In the genomic region with DNA sequence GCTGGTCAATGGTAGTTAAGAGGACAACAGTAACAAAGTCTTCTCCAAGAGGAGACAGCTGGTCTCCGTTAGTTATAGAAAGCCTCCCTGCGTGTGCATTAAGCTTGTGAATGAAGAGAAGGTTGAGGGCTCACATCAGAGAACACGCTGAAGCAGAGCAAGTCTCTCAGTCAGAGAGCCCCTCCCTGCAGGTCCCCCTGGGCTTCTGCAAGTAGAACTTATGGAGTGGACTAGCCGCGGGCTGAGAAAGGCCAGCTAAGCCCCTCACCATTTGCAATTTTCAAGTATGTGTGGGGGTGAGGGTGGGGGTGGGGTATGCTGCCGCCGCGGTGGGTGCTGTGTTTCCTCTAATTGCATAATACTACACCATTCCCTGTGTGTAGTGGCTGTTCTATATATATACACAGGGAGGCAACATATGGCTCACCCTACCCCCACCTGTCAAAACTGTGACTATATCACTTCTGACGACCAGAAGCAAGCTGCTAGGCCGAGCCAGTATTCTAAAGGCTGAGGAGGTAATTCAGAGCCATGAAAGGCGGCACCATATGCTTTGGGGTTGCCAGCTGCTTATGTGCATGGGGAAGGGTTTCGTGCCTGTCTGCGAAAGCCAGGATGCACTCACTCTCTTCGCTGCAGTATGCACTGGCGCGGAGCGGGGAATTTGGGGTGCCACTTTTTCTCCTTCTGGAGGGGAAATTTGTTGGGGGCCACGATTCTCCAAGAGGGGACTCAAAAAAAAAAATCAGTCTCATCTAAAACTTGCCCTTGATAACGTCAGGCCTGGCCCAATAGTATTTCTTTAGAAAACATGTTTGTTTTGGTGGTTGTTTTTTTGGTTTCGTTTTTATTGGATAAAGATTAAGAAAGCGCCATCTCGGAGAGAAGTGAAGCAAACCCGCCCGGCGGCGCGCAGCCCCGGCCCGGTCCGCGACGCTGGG, we compare ENCODE assay signal across 8 mouse cellular contexts. TPM values are rescaled to one million over a fixed set of nuclear protein-coding genes. Genes with fewer than 3 reads are reported as not detected.
DNase-seq lines count a peak whose midpoint lies in the region; ATAC-seq and TF ChIP-seq lines count a peak whose summit lies in the region.

No protein-coding gene starts in this region.

- peak overlapping the region; percentile 45 for H3K4me3 ChIP-seq in thymus, adult 2 months (ENCODE audit: control insufficient read depth, insufficient read depth, low read length)
- peak overlapping the region; percentile 63 for H3K4me3 ChIP-seq in embryonic facial prominence, embryonic 15.5 days (replicated peaks)
- H3K4me3 ChIP-seq in intestine, embryonic 15.5 days (replicated peaks), result peak overlapping the region; percentile 62
- H3K4me3 ChIP-seq in liver, embryonic 11.5 days (ENCODE audit: low read depth, low read length), result peak overlapping the region; percentile 57

- peak overlapping the region; percentile 31 for H3K9ac ChIP-seq in embryonic facial prominence, embryonic 15.5 days
- H3K9ac ChIP-seq in intestine, embryonic 15.5 days, result peak overlapping the region; percentile 40
- H3K9ac ChIP-seq in liver, embryonic 11.5 days (ENCODE audit: low read depth, low read length), result no peak overlapping the region

- 74% methylated on average over 32 of the region's 32 CpGs for WGBS in thymus, adult 2 months
- WGBS in embryonic facial prominence, embryonic 15.5 days, result 7% methylated on average over 32 of the region's 32 CpGs
- 11% methylated on average over 32 of the region's 32 CpGs for WGBS in intestine, embryonic 15.5 days
- 12% methylated on average over 32 of the region's 32 CpGs for WGBS in liver, embryonic 11.5 days

- no peak for TF ChIP-seq POLR2A in thymus, adult 2 months (IDR thresholded peaks at IDR 0.05; ENCODE audit: control insufficient read depth, extremely low read depth, insufficient read depth, low read length, poor library complexity)

- H3K9me3 ChIP-seq in embryonic facial prominence, embryonic 15.5 days (replicated peaks), result no peaks in the 10 kb centered on the region
- no peaks in the 10 kb centered on the region for H3K9me3 ChIP-seq in intestine, embryonic 15.5 days
- H3K9me3 ChIP-seq in liver, embryonic 11.5 days (ENCODE audit: control insufficient read depth, low read length), result no peaks in the 10 kb centered on the region

- H3K27me3 ChIP-seq in thymus, adult 2 months (ENCODE audit: control insufficient read depth, insufficient read depth, low read length), result peaks cover 2% of the 10 kb centered on the region; the same call in 1 of the 2 replicates
- peaks cover 46% of the 10 kb centered on the region for H3K27me3 ChIP-seq in embryonic facial prominence, embryonic 15.5 days
- peaks cover 49% of the 10 kb centered on the region for H3K27me3 ChIP-seq in intestine, embryonic 15.5 days (replicated peaks)
- H3K27me3 ChIP-seq in liver, embryonic 11.5 days (replicated peaks; ENCODE audit: control insufficient read depth, insufficient read depth, low read length), result peaks cover 48% of the 10 kb centered on the region

- no peak for TF ChIP-seq CTCF in thymus, adult 2 months (IDR thresholded peaks at IDR 0.05; ENCODE audit: borderline replicate concordance, control insufficient read depth, extremely low read depth, insufficient read depth, low read length, poor library complexity)

- no peaks in the 10 kb centered on the region for H3K36me3 ChIP-seq in thymus, adult 2 months (ENCODE audit: control insufficient read depth, insufficient read depth, low read length)
- no peaks in the 10 kb centered on the region for H3K36me3 ChIP-seq in embryonic facial prominence, embryonic 15.5 days
- no peaks in the 10 kb centered on the region for H3K36me3 ChIP-seq in intestine, embryonic 15.5 days
- no peaks in the 10 kb centered on the region for H3K36me3 ChIP-seq in liver, embryonic 11.5 days (ENCODE audit: control insufficient read depth, insufficient read depth, low read length)

- peak overlapping the region; percentile 100 for H3K4me2 ChIP-seq in embryonic facial prominence, embryonic 15.5 days (replicated peaks)
- H3K4me2 ChIP-seq in intestine, embryonic 15.5 days (replicated peaks), result peak overlapping the region; percentile 99
- H3K4me2 ChIP-seq in liver, embryonic 11.5 days, result peak overlapping the region; percentile 96

- peak; percentile 55 for ATAC-seq in embryonic facial prominence, embryonic 15.5 days (ENCODE audit: insufficient number of reproducible peaks, low FRiP score, low TSS enrichment, low read depth)
- no peak for ATAC-seq in intestine, embryonic 15.5 days
- no peak for ATAC-seq in liver, embryonic 11.5 days (replicated peaks; ENCODE audit: low FRiP score)

- no peak overlapping the region for H3K27ac ChIP-seq in thymus, adult 2 months (ENCODE audit: control insufficient read depth, insufficient read depth, low read length)
- H3K27ac ChIP-seq in embryonic facial prominence, embryonic 15.5 days (replicated peaks), result no peak overlapping the region
- no peak overlapping the region for H3K27ac ChIP-seq in intestine, embryonic 15.5 days
- no peak overlapping the region for H3K27ac ChIP-seq in liver, embryonic 11.5 days (ENCODE audit: low read depth, low read length)

- DNase-seq in thymus, adult 2 months, result no peak
- DNase-seq in thymus, postnatal 10 days (ENCODE audit: low spot score in 2 of 2), result no peak
- no peak for DNase-seq in liver, embryonic 11.5 days (ENCODE audit: low spot score)
- DNase-seq in right cerebral cortex, postnatal 10 days (ENCODE audit: low spot score in 2 of 2), result peak; percentile 81 to 93
- no peak for DNase-seq in urinary bladder, postnatal 25 days (ENCODE audit: low spot score)
- no peak for DNase-seq in thymus, postnatal 4 days

- peaks cover 9% of the 10 kb centered on the region for H3K4me1 ChIP-seq in thymus, adult 2 months (replicated peaks; ENCODE audit: control insufficient read depth, insufficient read depth, low read length)
- peaks cover 20% of the 10 kb centered on the region for H3K4me1 ChIP-seq in embryonic facial prominence, embryonic 15.5 days
- peaks cover 9% of the 10 kb centered on the region; the same call in 1 of the 2 replicates for H3K4me1 ChIP-seq in intestine, embryonic 15.5 days (replicated peaks)
- H3K4me1 ChIP-seq in liver, embryonic 11.5 days (replicated peaks; ENCODE audit: control insufficient read depth, insufficient read depth, low read length), result 0 out of 2 replicates have a peak, but pooled peaks cover 3% of the 10 kb centered on the region

RNA-seq across cellular contexts. Expression of a gene that starts 52.5 kb away (rescaled TPM):
- polyA plus RNA-seq in thymus, adult 2 months (2012; rRNA removed), result 0.91 and 0.92 TPM in 2 replicates
- 0.29 and 0.30 TPM in 2 replicates for polyA plus RNA-seq in embryonic facial prominence, embryonic 15.5 days (2015; fragmentation: Nextera tagmentation; extraction: Ambion mirVana)
- polyA plus RNA-seq in intestine, embryonic 15.5 days (2015; fragmentation: Nextera tagmentation; extraction: Ambion mirVana), result not detected in 2 replicates
- polyA plus RNA-seq in liver, embryonic 11.5 days (2014; fragmentation: Nextera tagmentation; extraction: Ambion mirVana), result 0.64 and 0.86 TPM in 2 replicates

Comparison
In these comparisons a context has a peak if more than half of its experiments do, and no peak if none do; other contexts are left out.
1. DNase-seq: peak in right cerebral cortex, postnatal 10 days (2 of 2); none in thymus, adult 2 months (single experiment), thymus, postnatal 10 days (0 of 2), liver, embryonic 11.5 days (single experiment), urinary bladder, postnatal 25 days (single experiment) and thymus, postnatal 4 days (single experiment).
2. Peak in every context shown above with its lines, with median percentiles within 50 percentile points of each other: H3K4me3 ChIP-seq and H3K4me2 ChIP-seq.